Mouse (Mus musculus) myocyte (in vitro differentiated cells): ENCODE results near the gene Myrip.

Experiments
- CEBPB ChIP-seq: IDR thresholded peaks from 2 replicates; pipeline ENCODE4 v1.6.1; 2011; ENCODE audit warnings: mild to moderate bottlenecking, moderate library complexity; ENCODE audit not compliant: poor library complexity, insufficient read depth, severe bottlenecking
- E2F4 ChIP-seq: IDR thresholded peaks from one replicate; pipeline ENCODE4 v1.6.1; 2011; ENCODE audit warnings: mild to moderate bottlenecking, control low read depth, moderate library complexity; ENCODE audit not compliant: insufficient read depth
- MAX ChIP-seq: IDR thresholded peaks from one replicate; pipeline ENCODE4 v1.6.1; 2011; ENCODE audit warnings: low read depth, mild to moderate bottlenecking, control low read depth
- POLR2A ChIP-seq: IDR thresholded peaks from one replicate; pipeline ENCODE4 v1.6.1; 2011; ENCODE audit warnings: low read depth, mild to moderate bottlenecking, control low read depth, moderate library complexity; ENCODE audit not compliant: insufficient read length
- REST ChIP-seq: IDR thresholded peaks from one replicate; pipeline ENCODE4 v1.6.1; 2011; ENCODE audit warnings: mild to moderate bottlenecking, control low read depth, moderate library complexity; ENCODE audit not compliant: insufficient read depth, insufficient read length
- SRF ChIP-seq: IDR thresholded peaks from one replicate; pipeline ENCODE4 v1.6.1; 2011; ENCODE audit warnings: low read depth; ENCODE audit not compliant: control insufficient read depth, insufficient read length
- TCF12 ChIP-seq: IDR thresholded peaks from one replicate; pipeline ENCODE4 v1.6.1; 2011; ENCODE audit warnings: mild to moderate bottlenecking, control low read depth; ENCODE audit not compliant: poor library complexity, insufficient read depth, severe bottlenecking

DNA sequence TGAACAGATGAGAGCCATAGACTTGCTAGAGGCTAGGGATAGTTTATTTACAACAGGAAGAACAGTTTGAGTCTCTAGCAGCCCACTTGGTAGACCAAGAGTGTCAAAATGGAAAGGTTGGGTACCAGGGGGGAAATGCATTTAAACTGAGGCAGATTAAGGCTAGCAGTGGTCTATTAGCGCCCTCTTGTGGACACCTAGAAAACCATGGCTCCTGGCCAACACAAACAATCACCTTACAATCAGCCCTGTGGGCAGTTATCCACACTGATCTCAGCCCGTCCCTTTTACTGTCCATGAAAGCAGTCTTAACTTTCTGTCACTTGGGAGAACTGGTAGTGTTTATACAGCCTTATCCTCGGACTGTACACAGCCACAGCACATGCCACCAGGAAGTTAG is 195.4 kb downstream of the Myrip start:
- TF ChIP-seq CEBPB (no peak), SRF (no peak), REST (no peak), POLR2A (no peak), TCF12 (no peak), E2F4 (no peak), MAX (no peak)
